Comparison of ENCODE assay signal across 8 mouse cellular contexts in genomic region chr8:13254019-13254418, GRCm38 (mm10). TPM values are rescaled to one million over a fixed set of nuclear protein-coding genes. Genes with fewer than 3 reads are reported as not detected.
A peak's percentile ranks its signal among the peaks of the same experiment; 100 is the strongest.
DNase-seq lines count a peak whose midpoint lies in the region; ATAC-seq and TF ChIP-seq lines count a peak whose summit lies in the region.

Adprhl1 (minus strand) TSS chr8:13254162.

- peak within 1 kb of the TSS; percentile 87 for H3K9ac ChIP-seq in heart, embryonic 13.5 days
- no peak within 1 kb of the TSS for H3K9ac ChIP-seq in liver, embryonic 13.5 days
- no peak within 1 kb of the TSS for H3K9ac ChIP-seq in neural tube, embryonic 11.5 days (ENCODE audit: low read length)
- H3K9ac ChIP-seq in stomach, postnatal 0 days (ENCODE audit: low read length) = no peak within 1 kb of the TSS

- DNase-seq in CD8-positive naive resting alpha-beta T cell, adult 2 months (ENCODE audit: low read depth in 2 of 2, low spot score in 2 of 2) = peak; percentile 34 to 52
- peak; percentile 7 for DNase-seq in fibroblast of lung, adult 2 months (ENCODE audit: low read depth)
- peak; percentile 70 for DNase-seq in kidney, postnatal 14 days
- DNase-seq in liver, embryonic 13.5 days = peak; percentile 37
- DNase-seq in neural tube, embryonic 11.5 days (ENCODE audit: low spot score) = peak; percentile 58
- peak; percentile 85 for DNase-seq in stomach, postnatal 0 days (ENCODE audit: low spot score)

- ATAC-seq in heart, embryonic 13.5 days (ENCODE audit: extremely low read depth, insufficient number of reproducible peaks, low FRiP score, low TSS enrichment) = peak; percentile 67
- peak; percentile 74; the same call in 1 of the 2 replicates for ATAC-seq in liver, embryonic 13.5 days (ENCODE audit: low read depth)
- 0 out of 2 replicates have a peak, but pooled peaks have one; percentile 45 for ATAC-seq in neural tube, embryonic 11.5 days (ENCODE audit: insufficient read depth, low FRiP score, low TSS enrichment)
- ATAC-seq in stomach, postnatal 0 days (ENCODE audit: low FRiP score, low TSS enrichment) = peak; percentile 90

- H3K4me1 ChIP-seq in brown adipose tissue, adult 24 weeks (ENCODE audit: control insufficient read depth, insufficient read depth, insufficient read length, low read length) = no peaks in the 10 kb centered on the region
- peaks cover 24% of the 10 kb centered on the region for H3K4me1 ChIP-seq in heart, embryonic 13.5 days
- H3K4me1 ChIP-seq in liver, embryonic 13.5 days (replicated peaks) = no peaks in the 10 kb centered on the region
- no peaks in the 10 kb centered on the region for H3K4me1 ChIP-seq in neural tube, embryonic 11.5 days (ENCODE audit: control insufficient read depth, insufficient read depth, low read length)
- H3K4me1 ChIP-seq in stomach, postnatal 0 days (replicated peaks; ENCODE audit: control insufficient read depth, insufficient read depth) = no peaks in the 10 kb centered on the region

- H3K27ac ChIP-seq in brown adipose tissue, adult 24 weeks (replicated peaks; ENCODE audit: low read depth, low read length) = no peak within 1 kb of the TSS
- H3K27ac ChIP-seq in heart, embryonic 13.5 days (replicated peaks) = peak within 1 kb of the TSS; percentile 97
- no peak within 1 kb of the TSS for H3K27ac ChIP-seq in liver, embryonic 13.5 days
- H3K27ac ChIP-seq in neural tube, embryonic 11.5 days (ENCODE audit: low read depth, low read length) = no peak within 1 kb of the TSS
- H3K27ac ChIP-seq in stomach, postnatal 0 days (replicated peaks) = no peak within 1 kb of the TSS

- peak; percentile 85 for TF ChIP-seq CTCF in stomach, postnatal 0 days (IDR thresholded peaks at IDR 0.05; ENCODE audit: low read depth)

- H3K36me3 ChIP-seq in heart, embryonic 13.5 days = peaks cover 44% of the 10 kb centered on the region
- peaks cover 25% of the 10 kb centered on the region for H3K36me3 ChIP-seq in liver, embryonic 13.5 days
- no peaks in the 10 kb centered on the region for H3K36me3 ChIP-seq in neural tube, embryonic 11.5 days (ENCODE audit: control insufficient read depth, insufficient read depth, low read length)
- H3K36me3 ChIP-seq in stomach, postnatal 0 days (ENCODE audit: control insufficient read depth, insufficient read depth, low read length) = peaks cover 9% of the 10 kb centered on the region

- TF ChIP-seq EP300 in stomach, postnatal 0 days (optimal IDR thresholded peaks at IDR 0.05) = no peak

- no peaks in the 10 kb centered on the region for H3K27me3 ChIP-seq in heart, embryonic 13.5 days (replicated peaks)
- no peaks in the 10 kb centered on the region for H3K27me3 ChIP-seq in liver, embryonic 13.5 days
- H3K27me3 ChIP-seq in neural tube, embryonic 11.5 days (ENCODE audit: control insufficient read depth, insufficient read depth, low read length) = no peaks in the 10 kb centered on the region
- H3K27me3 ChIP-seq in stomach, postnatal 0 days (ENCODE audit: control insufficient read depth, insufficient read depth, low read length) = no peaks in the 10 kb centered on the region

- H3K4me3 ChIP-seq in brown adipose tissue, adult 24 weeks (ENCODE audit: insufficient read depth, low read depth, low read length) = no peak within 1 kb of the TSS
- peak within 1 kb of the TSS; percentile 61 for H3K4me3 ChIP-seq in heart, embryonic 13.5 days
- H3K4me3 ChIP-seq in liver, embryonic 13.5 days (replicated peaks) = no peak within 1 kb of the TSS
- H3K4me3 ChIP-seq in neural tube, embryonic 11.5 days (ENCODE audit: low read depth, low read length) = no peak within 1 kb of the TSS
- H3K4me3 ChIP-seq in stomach, postnatal 0 days (ENCODE audit: low read depth, low read length) = no peak within 1 kb of the TSS

- peak within 1 kb of the TSS; percentile 63 for H3K4me2 ChIP-seq in heart, embryonic 13.5 days
- H3K4me2 ChIP-seq in liver, embryonic 13.5 days = no peak within 1 kb of the TSS
- no peak within 1 kb of the TSS for H3K4me2 ChIP-seq in neural tube, embryonic 11.5 days (ENCODE audit: low read depth)
- no peak within 1 kb of the TSS for H3K4me2 ChIP-seq in stomach, postnatal 0 days (replicated peaks; ENCODE audit: low read depth)

- WGBS in heart, embryonic 13.5 days = 19% methylated on average over 8 of the region's 8 CpGs
- 27% methylated on average over 8 of the region's 8 CpGs for WGBS in liver, embryonic 13.5 days (ENCODE audit: insufficient replicate concordance)
- WGBS in neural tube, embryonic 11.5 days = 37% methylated on average over 8 of the region's 8 CpGs
- 35% methylated on average over 8 of the region's 8 CpGs for WGBS in stomach, postnatal 0 days

- no peaks in the 10 kb centered on the region for H3K9me3 ChIP-seq in heart, embryonic 13.5 days
- H3K9me3 ChIP-seq in liver, embryonic 13.5 days (replicated peaks) = no peaks in the 10 kb centered on the region
- H3K9me3 ChIP-seq in neural tube, embryonic 11.5 days (ENCODE audit: control insufficient read depth, low read length) = no peaks in the 10 kb centered on the region
- H3K9me3 ChIP-seq in stomach, postnatal 0 days (ENCODE audit: control insufficient read depth, low read length) = no peaks in the 10 kb centered on the region

RNA-seq across cellular contexts. Expression of gene Adprhl1, which starts in this region (rescaled TPM):
- 15.6 and 22.8 TPM in 2 replicates for polyA plus RNA-seq in brown adipose tissue, adult 24 weeks (2012; ENCODE audit: insufficient read depth, insufficient read length, missing spikeins)
- polyA plus RNA-seq in heart, embryonic 13.5 days (2015; fragmentation: Nextera tagmentation; extraction: Ambion mirVana) = 170 and 207 TPM in 2 replicates
- polyA plus RNA-seq in liver, embryonic 13.5 days (2015; fragmentation: Nextera tagmentation; extraction: Ambion mirVana) = 0.07 and 0.57 TPM in 2 replicates
- polyA plus RNA-seq in neural tube, embryonic 11.5 days (2014; fragmentation: Nextera tagmentation; extraction: Ambion mirVana) = 0.57 and 0.61 TPM in 2 replicates
- polyA plus RNA-seq in stomach, postnatal 0 days (2015; fragmentation: Nextera tagmentation; extraction: Ambion mirVana) = 0.42 and 0.50 TPM in 2 replicates

Comparison
In these comparisons a context has a peak if more than half of its experiments do, and no peak if none do; other contexts are left out.
1. RNA of gene Adprhl1 (polyA plus RNA-seq): 170 to 207 TPM in heart, embryonic 13.5 days and 15.6 to 22.8 TPM in brown adipose tissue, adult 24 weeks; 0.57 to 0.61 TPM in neural tube, embryonic 11.5 days, 0.42 to 0.50 TPM in stomach, postnatal 0 days and 0.07 to 0.57 TPM in liver, embryonic 13.5 days; every median in the first group is over 10 times any median in the second.
2. Peak in DNase-seq and ATAC-seq in liver, embryonic 13.5 days; RNA of the gene not detected or under 1 TPM.
3. Peak in DNase-seq and ATAC-seq in neural tube, embryonic 11.5 days; RNA of the gene not detected or under 1 TPM.
4. Peak in DNase-seq and ATAC-seq in stomach, postnatal 0 days; RNA of the gene not detected or under 1 TPM.
5. DNase-seq: peak in every context shown above with its lines; median percentile 85 in stomach, postnatal 0 days; 70 in kidney, postnatal 14 days; 58 in neural tube, embryonic 11.5 days; 43 in CD8-positive naive resting alpha-beta T cell, adult 2 months; 37 in liver, embryonic 13.5 days; 7 in fibroblast of lung, adult 2 months.
6. Peak in every context shown above with its lines, with median percentiles within 50 percentile points of each other: ATAC-seq.